Mouse (Mus musculus): ENCODE results near the gene Camk1g. TPM values are rescaled to one million over a fixed set of nuclear protein-coding genes. Genes with fewer than 3 reads are reported as not detected.

The Camk1g gene
- polyA plus RNA-seq, 1 experiment from 2014 or later = 20.2 TPM

- no peaks in the 10 kb centered on the region for H3K36me3 ChIP-seq
- WGBS = 83% methylated on average over 3 of the region's 3 CpGs
- no peak for ATAC-seq (ENCODE audit: insufficient number of reproducible peaks, insufficient read depth, low FRiP score, low TSS enrichment, low read depth)
- no peak overlapping the region for H3K4me2 ChIP-seq
- H3K4me3 ChIP-seq (replicated peaks) = no peak overlapping the region
- no peak overlapping the region for H3K9ac ChIP-seq (replicated peaks)
- H3K4me1 ChIP-seq (replicated peaks) = peaks cover 24% of the 10 kb centered on the region
- H3K9me3 ChIP-seq = no peaks in the 10 kb centered on the region
- H3K27me3 ChIP-seq = no peaks in the 10 kb centered on the region; the same call in none of the 2 replicates
- H3K27ac ChIP-seq = no peak overlapping the region
Measured at GRCm38 (mm10) chr1:193392266-193392665, 22.2 kb upstream of the Camk1g start.

- no peak overlapping the region for H3K27ac ChIP-seq
- no peak overlapping the region for H3K9ac ChIP-seq (replicated peaks)
- 61% methylated on average over 12 of the region's 12 CpGs for WGBS
- no peaks in the 10 kb centered on the region for H3K9me3 ChIP-seq
- H3K4me3 ChIP-seq (replicated peaks) = no peak overlapping the region
- ATAC-seq (ENCODE audit: insufficient number of reproducible peaks, insufficient read depth, low FRiP score, low TSS enrichment, low read depth) = no peak
- peaks cover 35% of the 10 kb centered on the region for H3K4me1 ChIP-seq (replicated peaks)
- H3K27me3 ChIP-seq = no peaks in the 10 kb centered on the region; the same call in none of the 2 replicates
- H3K36me3 ChIP-seq = no peaks in the 10 kb centered on the region
- H3K4me2 ChIP-seq = no peak overlapping the region
Measured at GRCm38 (mm10) chr1:193390004-193390403, 19.9 kb upstream of the Camk1g start.

- 0 out of 2 replicates have a peak overlapping the region, but pooled peaks have one; percentile 0 for H3K27ac ChIP-seq
- 15% methylated on average over 3 of the region's 3 CpGs for WGBS
- H3K4me3 ChIP-seq (replicated peaks) = no peak overlapping the region
- H3K9me3 ChIP-seq = no peaks in the 10 kb centered on the region
- H3K9ac ChIP-seq (replicated peaks) = no peak overlapping the region
- H3K27me3 ChIP-seq = no peaks in the 10 kb centered on the region; the same call in none of the 2 replicates
- peaks cover 35% of the 10 kb centered on the region for H3K4me1 ChIP-seq (replicated peaks)
- no peak overlapping the region for H3K4me2 ChIP-seq
- ATAC-seq (ENCODE audit: insufficient number of reproducible peaks, insufficient read depth, low FRiP score, low TSS enrichment, low read depth) = no peak
- no peaks in the 10 kb centered on the region for H3K36me3 ChIP-seq
Measured at GRCm38 (mm10) chr1:193389505-193389904, 19.4 kb upstream of the Camk1g start.

GRCm38 (mm10) chr1:193387241-193387640 is 17.1 kb upstream of the Camk1g start:
- H3K27ac ChIP-seq = no peak overlapping the region
- 44% methylated on average over 2 of the region's 2 CpGs for WGBS
- no peak overlapping the region for H3K4me2 ChIP-seq
- ATAC-seq (ENCODE audit: insufficient number of reproducible peaks, insufficient read depth, low FRiP score, low TSS enrichment, low read depth) = no peak
- H3K27me3 ChIP-seq = no peaks in the 10 kb centered on the region; the same call in none of the 2 replicates
- peaks cover 39% of the 10 kb centered on the region for H3K4me1 ChIP-seq (replicated peaks)
- H3K9ac ChIP-seq (replicated peaks) = no peak overlapping the region
- H3K4me3 ChIP-seq (replicated peaks) = no peak overlapping the region
- no peaks in the 10 kb centered on the region for H3K36me3 ChIP-seq
- no peaks in the 10 kb centered on the region for H3K9me3 ChIP-seq

GRCm38 (mm10) chr1:193386136-193386535 is 16.0 kb upstream of the Camk1g start:
- 2% methylated on average over 5 of the region's 5 CpGs for WGBS
- Histone ChIP-seq H3K9ac (replicated peaks) (no peak overlapping the region), H3K9me3 (no peaks in the 10 kb centered on the region), H3K27me3 (no peaks in the 10 kb centered on the region; the same call in none of the 2 replicates), H3K4me2 (0 out of 2 replicates have a peak overlapping the region, but pooled peaks have one; percentile 13), H3K4me3 (replicated peaks) (no peak overlapping the region), H3K27ac (no peak overlapping the region), H3K4me1 (replicated peaks) (peaks cover 48% of the 10 kb centered on the region), H3K36me3 (no peaks in the 10 kb centered on the region)
- ATAC-seq (ENCODE audit: insufficient number of reproducible peaks, insufficient read depth, low FRiP score, low TSS enrichment, low read depth) = no peak

GRCm38 (mm10) chr1:193382841-193383462 is 12.9 kb upstream of the Camk1g start:
- peaks cover 32% of the 10 kb centered on the region for H3K4me1 ChIP-seq (replicated peaks)
- peak overlapping the region; percentile 56 for H3K4me2 ChIP-seq
- peak overlapping the region; percentile 36 for H3K4me3 ChIP-seq (replicated peaks)
- H3K9me3 ChIP-seq = no peaks in the 10 kb centered on the region
- peak; percentile 38 for ATAC-seq (ENCODE audit: insufficient number of reproducible peaks, insufficient read depth, low FRiP score, low TSS enrichment, low read depth)
- H3K36me3 ChIP-seq = no peaks in the 10 kb centered on the region
- H3K9ac ChIP-seq (replicated peaks) = peak overlapping the region; percentile 42; the same call in 1 of the 2 replicates
- 5% methylated on average over 8 of the region's 8 CpGs for WGBS
- H3K27ac ChIP-seq = peak overlapping the region; percentile 81
- no peaks in the 10 kb centered on the region for H3K27me3 ChIP-seq

GRCm38 (mm10) chr1:193382435-193382834 is 12.3 kb upstream of the Camk1g start:
- Histone ChIP-seq H3K4me1 (replicated peaks) (peaks cover 30% of the 10 kb centered on the region), H3K9ac (replicated peaks) (peak overlapping the region; percentile 42; the same call in 1 of the 2 replicates), H3K27ac (peak overlapping the region; percentile 81), H3K4me3 (replicated peaks) (peak overlapping the region; percentile 36), H3K9me3 (no peaks in the 10 kb centered on the region), H3K27me3 (no peaks in the 10 kb centered on the region), H3K4me2 (peak overlapping the region; percentile 56), H3K36me3 (no peaks in the 10 kb centered on the region)
- ATAC-seq (ENCODE audit: insufficient number of reproducible peaks, insufficient read depth, low FRiP score, low TSS enrichment, low read depth) = peak; percentile 72
- WGBS = 0% methylated on average over 8 of the region's 8 CpGs

GRCm38 (mm10) chr1:193381597-193382404 is 11.7 kb upstream of the Camk1g start:
- 28% methylated on average over 11 of the region's 11 CpGs for WGBS

GRCm38 (mm10) chr1:193380877-193381276 is 10.8 kb upstream of the Camk1g start:
- H3K36me3 ChIP-seq = no peaks in the 10 kb centered on the region
- H3K27me3 ChIP-seq = no peaks in the 10 kb centered on the region
- H3K9ac ChIP-seq (replicated peaks) = no peak overlapping the region
- 83% methylated on average over 5 of the region's 5 CpGs for WGBS
- H3K9me3 ChIP-seq = no peaks in the 10 kb centered on the region
- no peak overlapping the region for H3K4me2 ChIP-seq
- no peak for ATAC-seq (ENCODE audit: insufficient number of reproducible peaks, insufficient read depth, low FRiP score, low TSS enrichment, low read depth)
- H3K27ac ChIP-seq = no peak overlapping the region
- no peak overlapping the region for H3K4me3 ChIP-seq (replicated peaks)
- peaks cover 16% of the 10 kb centered on the region for H3K4me1 ChIP-seq (replicated peaks)

More at GRCm38 (mm10) chr1:193381597-193382404, 11.7 kb upstream of the Camk1g start:
- no peaks in the 10 kb centered on the region for H3K9me3 ChIP-seq
- ATAC-seq (ENCODE audit: insufficient number of reproducible peaks, insufficient read depth, low FRiP score, low TSS enrichment, low read depth) = peak; percentile 69
- H3K9ac ChIP-seq (replicated peaks) = no peak overlapping the region
- no peaks in the 10 kb centered on the region for H3K27me3 ChIP-seq
- peak overlapping the region; percentile 36 for H3K4me3 ChIP-seq (replicated peaks)
- peaks cover 24% of the 10 kb centered on the region for H3K4me1 ChIP-seq (replicated peaks)
- peak overlapping the region; percentile 56 for H3K4me2 ChIP-seq
- no peaks in the 10 kb centered on the region for H3K36me3 ChIP-seq
- H3K27ac ChIP-seq = peak overlapping the region; percentile 81

GRCm38 (mm10) chr1:193379634-193380033 is 9.5 kb upstream of the Camk1g start:
- Histone ChIP-seq H3K4me2 (no peak overlapping the region), H3K36me3 (no peaks in the 10 kb centered on the region), H3K27me3 (no peaks in the 10 kb centered on the region), H3K9me3 (no peaks in the 10 kb centered on the region), H3K4me1 (replicated peaks) (peaks cover 13% of the 10 kb centered on the region), H3K9ac (replicated peaks) (no peak overlapping the region), H3K4me3 (replicated peaks) (no peak overlapping the region), H3K27ac (no peak overlapping the region)
- 71% methylated on average over 6 of the region's 6 CpGs for WGBS
- ATAC-seq (ENCODE audit: insufficient number of reproducible peaks, insufficient read depth, low FRiP score, low TSS enrichment, low read depth) = no peak

- peak; percentile 16; the same call in 1 of the 2 replicates for ATAC-seq (ENCODE audit: insufficient number of reproducible peaks, insufficient read depth, low FRiP score, low TSS enrichment, low read depth)
- Histone ChIP-seq H3K9ac (replicated peaks) (no peak overlapping the region), H3K27me3 (no peaks in the 10 kb centered on the region), H3K4me2 (no peak overlapping the region), H3K9me3 (no peaks in the 10 kb centered on the region), H3K36me3 (no peaks in the 10 kb centered on the region), H3K4me3 (replicated peaks) (no peak overlapping the region), H3K4me1 (replicated peaks) (peaks cover 6% of the 10 kb centered on the region), H3K27ac (no peak overlapping the region)
- 30% methylated on average over 4 of the region's 4 CpGs for WGBS
Measured at GRCm38 (mm10) chr1:193376478-193377134, 6.5 kb upstream of the Camk1g start.
